Mouse (Mus musculus) lung, embryonic 14.5 days (tissue): Measurements from ENCODE around the gene Gnptab. TPM values are rescaled to one million over a fixed set of nuclear protein-coding genes. Genes with fewer than 3 reads are reported as not detected.
A peak's percentile ranks its signal among the peaks of the same experiment; 100 is the strongest.
"Not testable (repeated sequence)": the region's sequence is repeated elsewhere in the genome, so short reads cannot be mapped to it uniquely, and the experiment has no call there.

Experiments
- ATAC-seq: fragments of 200-750 bp; cut with Nextera tagmentation; 2 replicates; pipeline ENCODE4 v1.8.0; 2017; ENCODE audit warnings: mild to moderate bottlenecking, moderate TSS enrichment, moderate library complexity; ENCODE audit not compliant: insufficient read depth
- DNase-seq: peaks from one replicate; pipeline ENCODE4 v3.0.0-alpha.2; 2015
- H3K27ac ChIP-seq: fragments of 300-500 bp; sonication (generic); 2 replicates; pipeline ENCODE4 v1.5.1; 2014; ENCODE audit warnings: low read depth, mild to moderate bottlenecking, moderate library complexity
- H3K27me3 ChIP-seq: fragments of 300-500 bp; sonication (generic); 2 replicates; pipeline ENCODE4 v1.6.1; 2014; ENCODE audit warnings: low read length, control low read depth; ENCODE audit not compliant: insufficient read depth
- H3K36me3 ChIP-seq: fragments of 300-500 bp; sonication (generic); 2 replicates; pipeline ENCODE4 v1.6.1; 2014; ENCODE audit warnings: control low read depth; ENCODE audit not compliant: insufficient read depth
- H3K4me1 ChIP-seq: fragments of 300-500 bp; sonication (generic); 2 replicates; pipeline ENCODE4 v1.6.1; 2014; ENCODE audit warnings: antibody characterized with exemption, control low read depth; ENCODE audit not compliant: insufficient read depth
- H3K4me2 ChIP-seq: fragments of 300-500 bp; sonication (generic); 2 replicates; pipeline ENCODE4 v1.6.1; 2014; ENCODE audit warnings: mild to moderate bottlenecking
- H3K4me3 ChIP-seq: fragments of 300-500 bp; sonication (generic); 2 replicates; pipeline ENCODE4 v1.5.1; 2014; ENCODE audit warnings: low read depth, low read length
- H3K9ac ChIP-seq: fragments of 300-500 bp; sonication (generic); 2 replicates; pipeline ENCODE4 v1.6.1; 2014
- H3K9me3 ChIP-seq: fragments of 300-500 bp; sonication (generic); 2 replicates; pipeline ENCODE4 v1.6.1; 2016; ENCODE audit warnings: low read depth, low read length, control low read depth
- CTCF ChIP-seq: IDR thresholded peaks from 2 replicates; pipeline ENCODE4 v1.5.1; 2016; ENCODE audit warnings: antibody characterized with exemption, low read depth
- WGBS: fragments of 180-500 bp; shearing (Covaris S2); extraction: QIAGEN DNeasy Blood & Tissue Kit; methylation state at CpG from one replicate; pipeline ENCODE4 v1.1.7; 2014; 5-methylcytosine and 5-hydroxymethylcytosine counted together
- polyA plus RNA-seq: library from polyadenylated mRNA; unstranded; fragments of >200 nt; fragmentation: Nextera tagmentation; extraction: Ambion mirVana; gene quantifications from 2 replicates; pipeline ENCODE4 v1.2.1, GENCODE M21; 2014

Gnptab gene
- polyA plus RNA-seq, 1 experiment from 2014 or later: 19.8 TPM

GRCm38 (mm10) chr10:88427998-88428397 is 49.1 kb downstream of the Gnptab start:
- Histone ChIP-seq H3K9me3 (no peaks in the 10 kb centered on the region), H3K4me2 (no peak overlapping the region), H3K4me3 (no peak overlapping the region), H3K9ac (no peak overlapping the region), H3K27ac (no peak overlapping the region), H3K4me1 (no peaks in the 10 kb centered on the region), H3K36me3 (peaks cover 41% of the 10 kb centered on the region), H3K27me3 (no peaks in the 10 kb centered on the region)
- 89% methylated on average over 6 of the region's 6 CpGs for WGBS
- no peak for TF ChIP-seq CTCF
- DNase-seq (no peak), ATAC-seq (no peak)

DNA sequence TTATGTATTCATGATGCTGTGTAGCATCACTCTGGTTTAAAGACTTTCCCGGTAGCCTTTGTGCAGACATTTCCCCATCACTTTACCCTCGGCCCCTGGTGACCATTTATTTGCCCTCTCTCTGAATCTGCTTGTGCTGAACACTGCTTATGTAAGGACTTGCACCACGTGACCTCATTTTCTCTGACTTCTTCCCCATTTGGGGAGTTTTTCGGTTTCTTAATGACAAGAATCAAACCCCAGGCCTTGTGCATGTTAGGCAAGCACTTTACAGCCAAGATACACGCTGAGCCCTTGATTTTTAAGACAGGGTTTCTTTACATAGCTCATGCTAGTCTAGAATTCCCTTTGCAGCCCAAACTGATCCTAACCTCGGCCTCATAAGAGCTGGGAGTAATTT is 62.3 kb downstream of the Gnptab start:
- TF ChIP-seq CTCF: no peak
- ATAC-seq (no peak), DNase-seq (no peak)
- H3K4me1 ChIP-seq: no peaks in the 10 kb centered on the region
- no peaks in the 10 kb centered on the region for H3K9me3 ChIP-seq
- H3K4me2 ChIP-seq: no peak overlapping the region
- peaks cover 45% of the 10 kb centered on the region for H3K36me3 ChIP-seq
- H3K27ac ChIP-seq: no peak overlapping the region
- H3K9ac ChIP-seq: no peak overlapping the region
- H3K4me3 ChIP-seq: no peak overlapping the region
- no peaks in the 10 kb centered on the region for H3K27me3 ChIP-seq
- 63% methylated on average over 6 of the region's 6 CpGs for WGBS

- Histone ChIP-seq H3K4me2 (no peak overlapping the region), H3K36me3 (no peaks in the 10 kb centered on the region), H3K27ac (no peak overlapping the region), H3K9ac (no peak overlapping the region), H3K4me3 (no peak overlapping the region), H3K4me1 (no peaks in the 10 kb centered on the region), H3K27me3 (no peaks in the 10 kb centered on the region), H3K9me3 (no peaks in the 10 kb centered on the region)
- 63% methylated on average over 2 of the region's 2 CpGs for WGBS
- peak; percentile 62; the same call in 1 of the 2 replicates for ATAC-seq
- TF ChIP-seq CTCF: no peak
- peak; percentile 77 for DNase-seq
These were observed 72.3 kb downstream of the Gnptab start for GRCm38 (mm10) chr10:88451221-88451620.

DNA sequence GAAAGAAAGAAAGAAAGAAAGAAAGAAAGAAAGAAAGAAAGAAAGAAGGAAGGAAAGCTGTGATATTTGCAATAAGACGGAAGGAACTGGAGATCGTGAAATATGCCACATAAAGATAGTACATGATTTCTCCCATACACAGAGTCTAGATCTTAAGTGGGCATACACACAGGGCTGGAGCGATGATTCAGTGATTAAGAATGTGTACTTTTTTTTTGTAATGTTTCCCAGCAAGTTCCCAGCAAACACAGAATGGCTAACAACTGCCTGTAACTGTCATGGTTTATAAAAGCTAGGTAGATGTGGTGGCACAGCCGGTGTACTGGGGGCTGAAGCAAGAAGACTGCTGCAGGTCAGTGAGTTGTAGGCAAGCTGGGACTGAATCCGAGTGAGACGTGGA is 73.1 kb downstream of the Gnptab start:
- H3K27me3 ChIP-seq: no peaks in the 10 kb centered on the region
- H3K4me2 ChIP-seq: no peak overlapping the region
- no peak overlapping the region for H3K4me3 ChIP-seq
- H3K36me3 ChIP-seq: no peaks in the 10 kb centered on the region
- H3K9ac ChIP-seq: no peak overlapping the region
- 82% methylated on average over 6 of the region's 6 CpGs for WGBS
- TF ChIP-seq CTCF: no peak
- H3K4me1 ChIP-seq: no peaks in the 10 kb centered on the region
- ATAC-seq (no peak), DNase-seq (no peak)
- H3K9me3 ChIP-seq: no peaks in the 10 kb centered on the region
- no peak overlapping the region for H3K27ac ChIP-seq

- no peak for TF ChIP-seq CTCF
- Histone ChIP-seq H3K9ac (no peak overlapping the region), H3K36me3 (no peaks in the 10 kb centered on the region), H3K4me2 (peak overlapping the region; percentile 16; the same call in 1 of the 2 replicates), H3K27ac (peak overlapping the region; percentile 65; the same call in 1 of the 2 replicates), H3K4me3 (no peak overlapping the region), H3K9me3 (no peaks in the 10 kb centered on the region), H3K27me3 (no peaks in the 10 kb centered on the region), H3K4me1 (no peaks in the 10 kb centered on the region)
- ATAC-seq (peak; percentile 74), DNase-seq (peak; percentile 58)
- WGBS: 28% methylated on average over 6 of the region's 6 CpGs
These were observed 78.9 kb downstream of the Gnptab start for GRCm38 (mm10) chr10:88457816-88458215.

DNA sequence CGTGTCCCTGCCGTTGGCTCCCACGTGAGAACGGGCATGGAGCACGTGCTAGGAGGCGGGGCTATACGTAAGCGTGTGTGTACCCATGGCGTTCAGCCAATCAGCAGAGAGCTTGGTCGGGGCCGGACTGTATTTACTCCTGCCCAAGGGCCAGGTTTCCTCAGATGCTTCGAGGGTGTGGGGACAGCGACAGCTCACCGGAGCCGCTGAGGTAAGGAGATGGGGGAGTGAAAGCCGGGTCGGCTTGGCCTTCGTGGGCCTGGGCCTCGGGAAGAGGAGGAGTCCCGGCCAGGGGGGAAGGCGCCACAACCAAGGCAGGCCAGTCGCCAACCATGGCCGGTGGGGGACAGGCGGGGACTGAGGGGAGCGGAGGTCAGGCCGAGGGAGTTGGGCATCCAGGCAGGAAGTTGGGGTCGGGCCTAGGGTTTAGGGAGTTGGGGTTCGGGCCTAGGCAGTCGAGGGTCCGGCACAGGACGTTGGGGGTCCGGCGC is 80.6 kb downstream of the Gnptab start, which contains the start of gene Sycp3:
Sycp3 (plus strand) TSS at position 68 of the 491 bp plus-strand sequence.
- Histone ChIP-seq H3K9ac (no peak within 1 kb of the TSS), H3K4me1 (no peaks in the 10 kb centered on the region), H3K9me3 (no peaks in the 10 kb centered on the region), H3K4me2 (no peak within 1 kb of the TSS), H3K4me3 (no peak within 1 kb of the TSS), H3K27ac (no peak within 1 kb of the TSS), H3K27me3 (no peaks in the 10 kb centered on the region), H3K36me3 (no peaks in the 10 kb centered on the region)
- DNase-seq: no peak
- TF ChIP-seq CTCF: no peak
- 0 out of 2 replicates have a peak, but pooled peaks have one; percentile 10 for ATAC-seq
- WGBS: 77% methylated on average over 33 of the region's 33 CpGs

DNA sequence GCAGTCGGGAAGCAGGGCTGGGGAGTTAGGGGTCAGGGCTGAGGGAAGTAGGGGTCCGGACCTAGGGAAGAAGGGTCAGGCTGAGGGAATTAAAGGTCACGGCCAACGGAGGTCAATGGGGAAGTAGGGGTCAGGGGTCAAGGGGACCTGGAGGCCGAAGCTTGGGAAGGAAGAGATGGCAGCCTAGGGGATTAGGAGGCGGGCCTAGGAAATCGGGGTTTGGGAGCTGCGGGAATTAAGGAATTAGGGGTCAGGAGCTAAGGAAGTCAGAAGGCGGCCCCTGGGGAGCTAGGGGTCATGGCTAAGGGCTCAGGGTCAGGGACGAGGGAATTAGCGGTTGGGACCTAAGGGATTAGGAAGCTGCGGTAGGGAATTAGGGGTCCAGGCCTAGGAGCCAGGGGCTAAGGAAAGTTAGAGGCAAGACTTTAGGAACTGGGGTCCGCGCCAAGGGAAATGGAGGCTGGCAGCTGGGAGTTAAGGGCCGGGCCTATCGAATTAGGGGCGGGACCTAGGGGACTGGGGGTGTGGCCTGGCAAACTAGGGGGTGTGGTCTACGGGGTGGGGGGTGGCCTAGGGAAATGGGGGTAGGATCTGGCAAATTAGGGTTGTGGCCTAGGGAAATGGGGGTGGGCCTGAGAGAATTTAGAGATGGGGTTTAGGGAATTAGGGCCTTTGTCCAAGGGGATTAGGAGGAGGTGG is 81.3 kb downstream of the Gnptab start:
- Histone ChIP-seq H3K4me2 (no peak overlapping the region), H3K27me3 (no peaks in the 10 kb centered on the region), H3K4me3 (no peak overlapping the region), H3K4me1 (no peaks in the 10 kb centered on the region), H3K9ac (no peak overlapping the region), H3K36me3 (no peaks in the 10 kb centered on the region), H3K27ac (no peak overlapping the region), H3K9me3 (no peaks in the 10 kb centered on the region)
- DNase-seq (no peak), ATAC-seq (no peak)
- TF ChIP-seq CTCF: no peak
- WGBS: 71% methylated on average over 18 of the region's 18 CpGs

GRCm38 (mm10) chr10:88482866-88483265 is 103.9 kb downstream of the Gnptab start:
- not testable (repeated sequence) for H3K4me3 ChIP-seq, DNase-seq, H3K9me3 ChIP-seq, H3K36me3 ChIP-seq, H3K9ac ChIP-seq, ATAC-seq, H3K4me2 ChIP-seq, H3K27ac ChIP-seq, H3K27me3 ChIP-seq, H3K4me1 ChIP-seq
- 89% methylated on average over 10 of the region's 10 CpGs for WGBS
